Mouse (Mus musculus) C2C12 (cell line): ENCODE results near the gene Sox5. TPM values are rescaled to one million over a fixed set of nuclear protein-coding genes. Genes with fewer than 3 reads are reported as not detected.

Experiments used
- H3K27me3 ChIP-seq: one replicate; pipeline ENCODE4 v1.6.1; 2011; ENCODE audit not compliant: control insufficient read depth, insufficient read depth, insufficient read length
- H3K36me3 ChIP-seq: one replicate; pipeline ENCODE4 v1.6.1; 2011; ENCODE audit not compliant: control insufficient read depth, insufficient read depth
- H3K4me3 ChIP-seq: one replicate; pipeline ENCODE4 v1.5.1; 2011; ENCODE audit warnings: mild to moderate bottlenecking, control low read depth; ENCODE audit not compliant: poor library complexity, insufficient read depth, severe bottlenecking
- H3K79me2 ChIP-seq: one replicate; pipeline ENCODE4 v1.6.1; 2011; ENCODE audit not compliant: control insufficient read depth, insufficient read depth
- H3K79me3 ChIP-seq: one replicate; pipeline ENCODE4 v1.6.1; 2011; ENCODE audit warnings: low read depth, control low read depth
- H3ac ChIP-seq: one replicate; pipeline ENCODE3; 2011; ENCODE audit warnings: low read depth; ENCODE audit not compliant: control insufficient read depth, insufficient read length
- CEBPB ChIP-seq: IDR thresholded peaks from one replicate; pipeline ENCODE4 v1.6.1; 2011; ENCODE audit warnings: low read depth, mild to moderate bottlenecking, control low read depth, moderate library complexity
- CTCF ChIP-seq: IDR thresholded peaks from one replicate; pipeline ENCODE4 v1.5.1; 2011; ENCODE audit not compliant: control insufficient read depth, insufficient read depth, insufficient read length
- FOSL1 ChIP-seq: IDR thresholded peaks from one replicate; pipeline ENCODE4 v1.8.0; 2011; ENCODE audit warnings: mild to moderate bottlenecking, low read length; ENCODE audit not compliant: poor library complexity, insufficient read depth, severe bottlenecking
- MAX ChIP-seq: IDR thresholded peaks from one replicate; pipeline ENCODE4 v1.6.1; 2011; ENCODE audit warnings: mild to moderate bottlenecking, control low read depth
- MYOD1 ChIP-seq: IDR thresholded peaks from one replicate; pipeline ENCODE4 v1.6.1; 2011; ENCODE audit warnings: low read depth; ENCODE audit not compliant: control insufficient read depth, insufficient read length
- MYOG ChIP-seq: IDR thresholded peaks from one replicate; pipeline ENCODE4 v1.6.1; 2011; ENCODE audit not compliant: control insufficient read depth, insufficient read length; ENCODE audit errors: extremely low read depth
- USF1 ChIP-seq: IDR thresholded peaks from one replicate; pipeline ENCODE4 v1.6.1; 2011; ENCODE audit warnings: low read depth, mild to moderate bottlenecking, control low read depth, moderate library complexity
- polyA plus RNA-seq: library from polyadenylated mRNA; unstranded; fragments of >200 nt; fragmentation: generic; extraction: Trizol; gene quantifications from one replicate; pipeline ENCODE4 v1.2.1, GENCODE M21; 2012; ENCODE audit warnings: missing spikeins

Gene Sox5
- polyA plus RNA-seq, 1 experiment = 0.07 TPM

GRCm38 (mm10) chr6:144312282-144312780, 469.4 kb downstream of the Sox5 start:
- TF ChIP-seq MAX (no peak), FOSL1 (no peak), MYOD1 (no peak), MYOG (no peak), CTCF (no peak), CEBPB (no peak), USF1 (no peak)
- no peaks in the 10 kb centered on the region for H3K79me2 ChIP-seq
- no peak overlapping the region for H3ac ChIP-seq
- no peak overlapping the region for H3K4me3 ChIP-seq
- no peaks in the 10 kb centered on the region for H3K36me3 ChIP-seq
- no peaks in the 10 kb centered on the region for H3K27me3 ChIP-seq
- H3K79me3 ChIP-seq = no peaks in the 10 kb centered on the region

GRCm38 (mm10) chr6:144311754-144312153, 470.0 kb downstream of the Sox5 start:
- Histone ChIP-seq H3K36me3 (no peaks in the 10 kb centered on the region), H3K4me3 (no peak overlapping the region), H3K27me3 (no peaks in the 10 kb centered on the region), H3K79me3 (no peaks in the 10 kb centered on the region), H3K79me2 (no peaks in the 10 kb centered on the region), H3ac (no peak overlapping the region)
- no peak for TF ChIP-seq MAX
- no peak for TF ChIP-seq CTCF
- TF ChIP-seq MYOD1 = no peak
- no peak for TF ChIP-seq MYOG
- no peak for TF ChIP-seq FOSL1
- no peak for TF ChIP-seq CEBPB
- no peak for TF ChIP-seq USF1

- TF ChIP-seq USF1 (no peak), CTCF (no peak), CEBPB (no peak), MAX (no peak), FOSL1 (no peak), MYOG (no peak), MYOD1 (no peak)
- Histone ChIP-seq H3K27me3 (no peaks in the 10 kb centered on the region), H3K36me3 (no peaks in the 10 kb centered on the region), H3K79me3 (no peaks in the 10 kb centered on the region), H3K4me3 (no peak overlapping the region), H3ac (no peak overlapping the region), H3K79me2 (no peaks in the 10 kb centered on the region)
These were observed 472.6 kb downstream of the Sox5 start for GRCm38 (mm10) chr6:144309171-144309570.

- no peak for TF ChIP-seq USF1
- no peak for TF ChIP-seq CEBPB
- TF ChIP-seq MAX = no peak
- no peak for TF ChIP-seq MYOG
- no peak for TF ChIP-seq FOSL1
- no peak for TF ChIP-seq CTCF
- no peak for TF ChIP-seq MYOD1
- Histone ChIP-seq H3K79me3 (no peaks in the 10 kb centered on the region), H3K36me3 (no peaks in the 10 kb centered on the region), H3K27me3 (no peaks in the 10 kb centered on the region), H3K79me2 (no peaks in the 10 kb centered on the region), H3K4me3 (no peak overlapping the region), H3ac (no peak overlapping the region)
These were observed 474.1 kb downstream of the Sox5 start for GRCm38 (mm10) chr6:144307551-144308149.

- TF ChIP-seq MAX = no peak
- H3K36me3 ChIP-seq = no peaks in the 10 kb centered on the region
- H3K79me2 ChIP-seq = no peaks in the 10 kb centered on the region
These were observed 479.0 kb downstream of the Sox5 start for GRCm38 (mm10) chr6:144302823-144303222.

GRCm38 (mm10) chr6:144301082-144301481, 480.7 kb downstream of the Sox5 start:
- Histone ChIP-seq H3K27me3 (no peaks in the 10 kb centered on the region), H3K4me3 (no peak overlapping the region), H3K36me3 (no peaks in the 10 kb centered on the region), H3K79me3 (no peaks in the 10 kb centered on the region), H3ac (no peak overlapping the region), H3K79me2 (no peaks in the 10 kb centered on the region)
- TF ChIP-seq CEBPB (no peak), CTCF (no peak), MYOG (no peak), MYOD1 (no peak), USF1 (no peak), FOSL1 (no peak), MAX (no peak)

More at GRCm38 (mm10) chr6:144302823-144303222, 479.0 kb downstream of the Sox5 start:
- Histone ChIP-seq H3K4me3 (no peak overlapping the region), H3ac (no peak overlapping the region), H3K79me3 (no peaks in the 10 kb centered on the region), H3K27me3 (no peaks in the 10 kb centered on the region)
